Mouse (Mus musculus) forebrain, embryonic 15.5 days (tissue): ENCODE measurements around the gene Nav1. TPM values are rescaled to one million over a fixed set of nuclear protein-coding genes. Genes with fewer than 3 reads are reported as not detected.

Experiments used
- ATAC-seq: fragments of 200-750 bp; cut with Nextera tagmentation; replicated peaks from 2 replicates; pipeline ENCODE4 v1.8.0; 2017; ENCODE audit warnings: mild to moderate bottlenecking, moderate TSS enrichment, moderate library complexity
- H3K27ac ChIP-seq: fragments of 300-500 bp; sonication (generic); replicated peaks from 2 replicates; pipeline ENCODE4 v1.5.1; 2015; ENCODE audit warnings: mild to moderate bottlenecking, inconsistent platforms
- H3K27me3 ChIP-seq: fragments of 300-500 bp; sonication (generic); 2 replicates; pipeline ENCODE4 v1.6.1; 2015; ENCODE audit warnings: inconsistent platforms
- H3K36me3 ChIP-seq: fragments of 300-500 bp; sonication (generic); 2 replicates; pipeline ENCODE4 v1.6.1; 2015; ENCODE audit warnings: mild to moderate bottlenecking, inconsistent platforms
- H3K4me1 ChIP-seq: fragments of 300-500 bp; sonication (generic); 2 replicates; pipeline ENCODE4 v1.6.1; 2015; ENCODE audit warnings: inconsistent platforms
- H3K4me2 ChIP-seq: fragments of 300-500 bp; sonication (generic); replicated peaks from 2 replicates; pipeline ENCODE4 v1.6.1; 2015; ENCODE audit warnings: mild to moderate bottlenecking, inconsistent platforms
- H3K4me3 ChIP-seq: fragments of 300-500 bp; sonication (generic); 2 replicates; pipeline ENCODE4 v1.5.1; 2015; ENCODE audit warnings: mild to moderate bottlenecking, inconsistent platforms
- H3K9ac ChIP-seq: fragments of 300-500 bp; sonication (generic); replicated peaks from 2 replicates; pipeline ENCODE4 v1.6.1; 2015; ENCODE audit warnings: mild to moderate bottlenecking, inconsistent platforms
- H3K9me3 ChIP-seq: fragments of 300-500 bp; sonication (generic); 2 replicates; pipeline ENCODE4 v1.6.1; 2016; ENCODE audit warnings: inconsistent platforms
- WGBS: fragments of 180-500 bp; shearing (Covaris S2); methylation state at CpG from one replicate; pipeline ENCODE4 v1.1.7; 2015; ENCODE audit warnings: mixed read lengths; 5-methylcytosine and 5-hydroxymethylcytosine counted together
- polyA plus RNA-seq: library from polyadenylated mRNA; unstranded; fragments of >200 nt; fragmentation: Nextera tagmentation; extraction: Ambion mirVana; gene quantifications from 2 replicates; pipeline ENCODE4 v1.2.1, GENCODE M21; 2015

Nav1 gene
- 48.1 and 51.1 TPM in 2 replicates for polyA plus RNA-seq

DNA sequence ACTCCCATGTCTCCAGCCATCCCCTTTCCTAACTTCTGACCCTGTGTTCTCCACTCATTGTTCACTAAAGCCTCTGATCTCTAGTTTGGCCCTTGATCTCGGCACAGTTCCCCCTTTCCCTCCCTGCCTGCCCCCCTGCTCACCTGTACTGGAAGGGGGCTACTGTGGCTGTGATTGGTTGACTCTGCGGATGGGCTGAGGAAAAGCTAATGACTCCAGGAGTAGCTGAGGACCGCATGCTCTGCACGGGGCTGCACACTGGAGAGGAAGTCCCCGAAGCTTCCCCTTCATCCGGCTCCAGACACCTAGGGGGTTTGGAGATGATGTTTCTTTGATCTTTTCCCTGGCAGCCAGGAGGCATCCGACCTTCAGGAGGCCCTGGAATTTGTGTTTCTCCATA is at the start of gene Nav1:
Gene Nav1, minus strand, starts transcription at position 277 of the 400 bp plus-strand sequence.
- Histone ChIP-seq H3K27ac (peak within 1 kb of the TSS; percentile 44; the same call in 1 of the 2 replicates), H3K9ac (no peak within 1 kb of the TSS), H3K4me1 (peaks cover 49% of the 10 kb centered on the region), H3K4me2 (no peak within 1 kb of the TSS), H3K27me3 (no peaks in the 10 kb centered on the region), H3K9me3 (no peaks in the 10 kb centered on the region), H3K36me3 (no peaks in the 10 kb centered on the region), H3K4me3 (no peak within 1 kb of the TSS)
- 53% methylated on average over 7 of the region's 7 CpGs for WGBS
- ATAC-seq: no peak

- Histone ChIP-seq H3K9me3 (no peaks in the 10 kb centered on the region), H3K27me3 (no peaks in the 10 kb centered on the region), H3K4me1 (0 out of 2 replicates have a peak, but pooled peaks cover under 1% of the 10 kb centered on the region), H3K9ac (no peak overlapping the region), H3K27ac (peak overlapping the region; percentile 42; the same call in 1 of the 2 replicates), H3K36me3 (no peaks in the 10 kb centered on the region), H3K4me3 (no peak overlapping the region), H3K4me2 (no peak overlapping the region)
- ATAC-seq: no peak
- WGBS: 36% methylated on average over 6 of the region's 6 CpGs
Observed at GRCm38 (mm10) chr1:135653909-135654308, 46.8 kb upstream of the Nav1 start.

GRCm38 (mm10) chr1:135645459-135646195 is 38.5 kb upstream of the Nav1 start:
- no peak overlapping the region for H3K9ac ChIP-seq
- no peaks in the 10 kb centered on the region for H3K36me3 ChIP-seq
- no peaks in the 10 kb centered on the region for H3K9me3 ChIP-seq
- peaks cover 25% of the 10 kb centered on the region for H3K4me1 ChIP-seq
- H3K27ac ChIP-seq: peak overlapping the region; percentile 76
- 32% methylated on average over 8 of the region's 8 CpGs for WGBS
- H3K27me3 ChIP-seq: no peaks in the 10 kb centered on the region
- ATAC-seq: peak; percentile 88
- no peak overlapping the region for H3K4me2 ChIP-seq
- no peak overlapping the region for H3K4me3 ChIP-seq

- Histone ChIP-seq H3K4me2 (no peak overlapping the region), H3K27ac (peak overlapping the region; percentile 21; the same call in 1 of the 2 replicates), H3K27me3 (no peaks in the 10 kb centered on the region), H3K4me3 (no peak overlapping the region), H3K4me1 (peaks cover 25% of the 10 kb centered on the region), H3K36me3 (no peaks in the 10 kb centered on the region), H3K9ac (no peak overlapping the region), H3K9me3 (no peaks in the 10 kb centered on the region)
- no peak for ATAC-seq
- WGBS: 49% methylated on average over 5 of the region's 5 CpGs
Observed at GRCm38 (mm10) chr1:135644110-135644509, 37.0 kb upstream of the Nav1 start.

- peaks cover 25% of the 10 kb centered on the region for H3K4me1 ChIP-seq
- no peak overlapping the region for H3K9ac ChIP-seq
- H3K27me3 ChIP-seq: no peaks in the 10 kb centered on the region
- H3K4me3 ChIP-seq: no peak overlapping the region
- ATAC-seq: no peak; the same call in 1 of the 2 replicates
- H3K27ac ChIP-seq: peak overlapping the region; percentile 21; the same call in 1 of the 2 replicates
- H3K9me3 ChIP-seq: no peaks in the 10 kb centered on the region
- no peak overlapping the region for H3K4me2 ChIP-seq
- 75% methylated on average over 3 of the region's 3 CpGs for WGBS
- H3K36me3 ChIP-seq: no peaks in the 10 kb centered on the region
Observed at GRCm38 (mm10) chr1:135643691-135644090, 36.6 kb upstream of the Nav1 start.

DNA sequence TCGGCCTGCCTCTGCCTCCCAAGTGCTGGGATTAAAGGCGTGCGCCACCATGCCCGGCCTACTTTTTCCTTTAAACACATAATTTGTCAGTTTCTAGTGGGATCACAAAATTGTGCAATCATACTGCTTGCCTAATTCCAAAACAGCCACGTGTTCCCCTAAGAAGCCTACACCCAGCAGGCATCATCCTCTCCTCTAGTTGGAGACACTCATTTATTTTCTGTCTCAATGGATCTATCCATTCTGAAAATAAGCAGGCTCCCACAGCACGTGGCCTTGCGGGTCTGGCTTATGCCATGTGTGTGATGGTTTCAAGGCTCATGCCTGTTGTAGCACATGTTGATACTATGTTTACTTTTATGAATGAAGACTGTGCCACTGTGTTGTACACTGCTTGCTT is 32.8 kb upstream of the Nav1 start:
- ATAC-seq: no peak

GRCm38 (mm10) chr1:135639093-135639492 is 32.0 kb upstream of the Nav1 start:
- no peaks in the 10 kb centered on the region for H3K27me3 ChIP-seq
- no peak overlapping the region for H3K4me2 ChIP-seq
- H3K9ac ChIP-seq: no peak overlapping the region
- no peaks in the 10 kb centered on the region for H3K36me3 ChIP-seq
- no peak overlapping the region for H3K4me3 ChIP-seq
- no peaks in the 10 kb centered on the region for H3K9me3 ChIP-seq
- peaks cover 37% of the 10 kb centered on the region for H3K4me1 ChIP-seq
- 90% methylated on average over 1 of the region's 1 CpGs for whole genome bisulfite sequencing
- ATAC-seq: no peak
- no peak overlapping the region for H3K27ac ChIP-seq

More for the DNA sequence above, 32.8 kb upstream of the Nav1 start:
- Histone ChIP-seq H3K4me3 (no peak overlapping the region), H3K27ac (no peak overlapping the region), H3K27me3 (no peaks in the 10 kb centered on the region), H3K9me3 (no peaks in the 10 kb centered on the region), H3K4me1 (peaks cover 42% of the 10 kb centered on the region), H3K4me2 (no peak overlapping the region), H3K36me3 (no peaks in the 10 kb centered on the region), H3K9ac (no peak overlapping the region)
- WGBS: 95% methylated on average over 7 of the region's 7 CpGs

DNA sequence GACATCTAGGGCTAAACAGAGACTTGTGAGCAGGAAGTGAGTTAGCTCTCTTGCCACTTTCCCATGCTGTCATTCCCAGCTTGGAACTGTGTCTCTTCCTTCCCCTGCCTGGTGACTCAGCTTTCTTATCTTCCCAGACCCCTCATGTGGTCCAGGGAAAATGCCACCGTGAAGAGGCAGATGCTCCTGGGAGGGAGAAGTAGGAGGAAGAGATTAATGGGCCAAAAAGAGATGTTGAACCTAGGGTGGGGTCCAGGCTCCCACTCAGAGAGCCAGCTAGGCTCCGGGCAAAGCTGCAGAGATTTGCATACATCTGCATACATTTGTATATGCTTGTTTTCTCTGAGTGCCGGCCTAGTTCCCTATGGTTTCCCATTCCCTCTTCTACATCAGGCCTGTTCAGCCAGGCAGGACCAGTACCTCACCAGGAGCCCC is 30.5 kb upstream of the Nav1 start:
- no peak overlapping the region for H3K9ac ChIP-seq
- H3K4me1 ChIP-seq: peaks cover 36% of the 10 kb centered on the region
- WGBS: 8% methylated on average over 3 of the region's 3 CpGs
- H3K4me2 ChIP-seq: no peak overlapping the region
- no peaks in the 10 kb centered on the region for H3K27me3 ChIP-seq
- H3K27ac ChIP-seq: peak overlapping the region; percentile 21; the same call in 1 of the 2 replicates
- no peaks in the 10 kb centered on the region for H3K9me3 ChIP-seq
- H3K4me3 ChIP-seq: no peak overlapping the region
- ATAC-seq: peak; percentile 26; the same call in 1 of the 2 replicates
- H3K36me3 ChIP-seq: no peaks in the 10 kb centered on the region

DNA sequence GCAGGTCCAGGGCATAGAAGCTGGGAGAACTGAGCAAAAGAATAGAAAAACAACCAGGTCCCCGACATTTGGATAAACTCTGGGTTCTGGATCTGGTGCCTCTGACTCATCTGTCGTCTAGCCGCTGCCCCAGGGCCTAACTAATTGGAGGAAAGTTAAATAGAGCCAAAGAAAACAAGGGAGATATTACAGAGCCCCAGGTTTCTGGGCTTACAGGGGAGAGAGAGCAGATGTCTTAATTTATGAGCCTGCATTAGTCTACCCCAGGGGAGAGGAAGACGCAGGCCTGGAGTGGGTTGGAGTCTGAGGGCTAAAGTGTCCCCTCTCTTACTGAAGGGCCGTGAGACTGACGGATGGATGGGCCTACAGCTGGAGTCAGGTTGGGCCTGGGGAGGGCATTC is 29.0 kb upstream of the Nav1 start:
- no peak overlapping the region for H3K4me2 ChIP-seq
- H3K36me3 ChIP-seq: no peaks in the 10 kb centered on the region
- no peak for ATAC-seq
- H3K4me3 ChIP-seq: no peak overlapping the region
- H3K9ac ChIP-seq: no peak overlapping the region
- WGBS: 63% methylated on average over 6 of the region's 6 CpGs
- H3K27ac ChIP-seq: no peak overlapping the region
- H3K4me1 ChIP-seq: peaks cover 30% of the 10 kb centered on the region
- no peaks in the 10 kb centered on the region for H3K27me3 ChIP-seq
- no peaks in the 10 kb centered on the region for H3K9me3 ChIP-seq

- Histone ChIP-seq H3K4me3 (no peak overlapping the region), H3K36me3 (no peaks in the 10 kb centered on the region), H3K27ac (no peak overlapping the region), H3K4me1 (peaks cover 29% of the 10 kb centered on the region), H3K4me2 (no peak overlapping the region), H3K27me3 (no peaks in the 10 kb centered on the region), H3K9ac (no peak overlapping the region), H3K9me3 (no peaks in the 10 kb centered on the region)
- WGBS: 81% methylated on average over 11 of the region's 11 CpGs
- no peak for ATAC-seq
Observed at GRCm38 (mm10) chr1:135635323-135636064, 28.4 kb upstream of the Nav1 start.

DNA sequence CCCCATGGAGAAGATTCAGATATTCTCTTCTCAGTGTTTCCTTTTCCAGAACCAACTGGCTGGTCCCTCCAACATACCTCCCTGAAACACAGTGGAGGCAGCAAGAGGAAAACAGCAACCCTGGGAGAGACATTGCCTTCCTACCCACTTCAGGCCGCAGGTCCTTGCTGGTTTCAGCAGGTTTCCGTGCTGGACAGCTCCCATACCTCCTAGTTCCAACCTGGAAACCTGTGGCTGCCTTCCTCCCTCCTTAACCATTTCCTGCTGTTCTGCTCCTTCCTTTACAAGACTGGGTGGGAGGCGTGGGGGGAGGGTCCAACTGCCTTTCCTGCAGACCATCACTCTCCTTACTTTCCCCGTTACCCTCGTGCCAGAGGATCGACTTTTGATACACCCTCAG is 27.7 kb upstream of the Nav1 start:
- 31% methylated on average over 6 of the region's 6 CpGs for WGBS
- Histone ChIP-seq H3K27me3 (no peaks in the 10 kb centered on the region), H3K4me1 (peaks cover 29% of the 10 kb centered on the region), H3K36me3 (no peaks in the 10 kb centered on the region), H3K4me3 (no peak overlapping the region), H3K9ac (no peak overlapping the region), H3K4me2 (no peak overlapping the region), H3K27ac (no peak overlapping the region), H3K9me3 (no peaks in the 10 kb centered on the region)
- ATAC-seq: no peak

- H3K36me3 ChIP-seq: no peaks in the 10 kb centered on the region
- no peak for ATAC-seq
- H3K27ac ChIP-seq: no peak overlapping the region
- no peak overlapping the region for H3K9ac ChIP-seq
- no peak overlapping the region for H3K4me2 ChIP-seq
- H3K27me3 ChIP-seq: no peaks in the 10 kb centered on the region
- no peak overlapping the region for H3K4me3 ChIP-seq
- WGBS: 73% methylated on average over 2 of the region's 2 CpGs
- H3K9me3 ChIP-seq: no peaks in the 10 kb centered on the region
- H3K4me1 ChIP-seq: peaks cover 29% of the 10 kb centered on the region
Observed at GRCm38 (mm10) chr1:135633884-135634283, 26.8 kb upstream of the Nav1 start.
